Mouse (Mus musculus) lung, postnatal 0 days (tissue): ENCODE results near the gene Helq. TPM values are rescaled to one million over a fixed set of nuclear protein-coding genes. Genes with fewer than 3 reads are reported as not detected.

Experiments
- ATAC-seq: fragments of 200-750 bp; cut with Nextera tagmentation; 2 replicates; pipeline ENCODE4 v1.8.0; 2017; ENCODE audit warnings: moderate library complexity
- DNase-seq: peaks from one replicate; pipeline ENCODE4 v3.0.0-alpha.2; 2016; ENCODE audit warnings: low spot score
- H3K27ac ChIP-seq: fragments of 300-500 bp; sonication (generic); 2 replicates; pipeline ENCODE4 v1.5.1; 2014; ENCODE audit warnings: antibody characterized with exemption, mild to moderate bottlenecking, low read length, mixed read lengths
- H3K27me3 ChIP-seq: fragments of 300-500 bp; sonication (generic); replicated peaks from 2 replicates; pipeline ENCODE4 v1.6.1; 2014; ENCODE audit warnings: low read length, mixed read lengths; ENCODE audit not compliant: insufficient read depth
- H3K36me3 ChIP-seq: fragments of 300-500 bp; sonication (generic); 2 replicates; pipeline ENCODE4 v1.6.1; 2014; ENCODE audit warnings: low read length, mixed read lengths; ENCODE audit not compliant: insufficient read depth
- H3K4me1 ChIP-seq: fragments of 300-500 bp; sonication (generic); 2 replicates; pipeline ENCODE4 v1.6.1; 2014; ENCODE audit warnings: antibody characterized with exemption, low read depth, low read length, mixed read lengths; ENCODE audit not compliant: insufficient read depth
- H3K4me2 ChIP-seq: fragments of 300-500 bp; sonication (generic); replicated peaks from 2 replicates; pipeline ENCODE4 v1.6.1; 2014; ENCODE audit warnings: low read depth, mild to moderate bottlenecking, low read length, moderate library complexity, mixed read lengths
- H3K4me3 ChIP-seq: fragments of 300-500 bp; sonication (generic); 2 replicates; pipeline ENCODE4 v1.5.1; 2014; ENCODE audit warnings: low read depth, low read length
- H3K9ac ChIP-seq: fragments of 300-500 bp; sonication (generic); replicated peaks from 2 replicates; pipeline ENCODE4 v1.6.1; 2014; ENCODE audit warnings: low read depth, mild to moderate bottlenecking
- H3K9me3 ChIP-seq: fragments of 300-500 bp; sonication (generic); 2 replicates; pipeline ENCODE4 v1.6.1; 2016; ENCODE audit warnings: low read length, mixed read lengths
- CTCF ChIP-seq: IDR thresholded peaks from 2 replicates; pipeline ENCODE4 v1.5.1; 2016; ENCODE audit warnings: antibody characterized with exemption, mild to moderate bottlenecking
- EP300 ChIP-seq: IDR thresholded peaks from 2 replicates; pipeline ENCODE4 v1.6.1; 2016; ENCODE audit warnings: antibody characterized with exemption, mild to moderate bottlenecking, control low read depth
- WGBS: fragments of 180-500 bp; shearing (Covaris S2); extraction: QIAGEN DNeasy Blood & Tissue Kit; methylation state at CpG from one replicate; pipeline ENCODE4 v1.1.7; 2014; 5-methylcytosine and 5-hydroxymethylcytosine counted together
- polyA plus RNA-seq: library from polyadenylated mRNA; unstranded; fragments of >200 nt; fragmentation: Nextera tagmentation; extraction: Ambion mirVana; gene quantifications from 2 replicates; pipeline ENCODE4 v1.2.1, GENCODE M21; 2015

Gene Helq
- polyA plus RNA-seq, 1 experiment from 2014 or later: 6.8 TPM

DNA sequence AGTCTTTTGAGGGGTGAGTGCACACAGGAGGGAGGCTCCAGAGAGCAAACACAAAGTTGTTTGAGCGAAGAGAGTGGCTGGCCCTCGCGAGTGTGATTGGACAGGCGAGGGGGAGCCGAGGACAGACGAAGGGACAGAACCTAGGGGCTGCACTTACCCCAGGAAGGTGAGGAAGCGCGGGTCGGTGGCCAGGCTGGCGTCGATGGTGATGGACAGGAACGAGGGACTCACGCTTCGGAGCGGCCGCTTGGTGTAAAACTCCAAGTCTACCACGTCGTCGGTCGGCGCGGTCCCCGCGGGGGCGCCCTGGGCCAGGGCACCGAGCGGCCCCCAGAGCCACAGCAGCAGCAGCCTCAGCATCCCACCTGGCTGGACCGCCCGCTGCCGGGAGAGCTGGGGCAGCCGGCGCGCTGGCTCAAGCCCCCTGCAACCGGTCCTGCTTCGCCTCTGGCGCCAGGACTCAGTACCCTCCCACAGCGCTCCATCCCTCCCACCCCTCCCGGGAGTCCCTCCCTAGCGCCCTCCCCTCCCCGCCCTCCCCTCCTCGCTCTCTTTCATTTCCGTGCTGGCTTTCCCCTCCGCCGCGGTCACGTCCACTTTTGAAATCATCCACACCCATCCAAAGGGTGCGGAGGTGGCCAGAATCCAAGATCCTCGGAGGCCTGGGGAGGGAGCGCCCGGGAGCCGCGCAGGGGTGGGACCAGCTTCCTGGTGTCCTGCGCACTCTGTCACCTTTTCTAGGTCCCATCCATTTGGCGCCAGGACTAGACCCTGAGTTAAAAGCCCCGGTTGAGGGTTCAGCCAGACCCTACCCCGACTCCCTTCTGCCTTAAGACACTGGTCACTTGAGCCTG is 78.9 kb downstream of the Helq start, which contains the start of gene Hpse:
Gene Hpse (minus strand): TSS at position 482 of the 854 bp plus-strand sequence.
- WGBS: under 1% methylated on average over 41 of the region's 56 CpGs
- DNase-seq (peak; percentile 80), ATAC-seq (peak; percentile 87)

GRCm38 (mm10) chr5:100716762-100717161 is 81.6 kb downstream of the Helq start:
- Histone ChIP-seq H3K9me3 (no peaks in the 10 kb centered on the region), H3K27ac (no peak overlapping the region), H3K4me1 (no peaks in the 10 kb centered on the region), H3K4me3 (no peak overlapping the region), H3K36me3 (no peaks in the 10 kb centered on the region), H3K27me3 (no peaks in the 10 kb centered on the region), H3K4me2 (no peak overlapping the region), H3K9ac (no peak overlapping the region)
- DNase-seq: no peak
- no peak for ATAC-seq
- TF ChIP-seq CTCF: no peak
- no peak for TF ChIP-seq EP300
- WGBS: 91% methylated on average over 15 of the region's 15 CpGs

More for the DNA sequence above, 78.9 kb downstream of the Helq start, which contains the start of gene Hpse:
- TF ChIP-seq EP300 (no peak), CTCF (no peak)
- H3K4me2 ChIP-seq: peak within 1 kb of the TSS; percentile 87
- H3K4me1 ChIP-seq: no peaks in the 10 kb centered on the region
- H3K9me3 ChIP-seq: no peaks in the 10 kb centered on the region
- no peaks in the 10 kb centered on the region for H3K36me3 ChIP-seq
- no peak within 1 kb of the TSS for H3K27ac ChIP-seq
- no peaks in the 10 kb centered on the region for H3K27me3 ChIP-seq
- H3K9ac ChIP-seq: no peak within 1 kb of the TSS
- H3K4me3 ChIP-seq: peak within 1 kb of the TSS; percentile 46

Other genes with a start within 250 kb of the Helq start
- 51.2 and 59.3 TPM in 2 replicates for gene Plac8, start 226.4 kb downstream of the Helq start, polyA plus RNA-seq
- 34.3 and 35.5 TPM in 2 replicates for gene Coq2, start 123.5 kb downstream of the Helq start, polyA plus RNA-seq
- 3.0 and 3.6 TPM in 2 replicates for gene Hpse, start 78.9 kb downstream of the Helq start, polyA plus RNA-seq
- gene Mrps18c, start within 50 bp of the Helq start, polyA plus RNA-seq: 118 and 145 TPM in 2 replicates
- 11.4 and 11.6 TPM in 2 replicates for gene Abraxas1, start 22.4 kb upstream of the Helq start, polyA plus RNA-seq
- 2.3 and 2.9 TPM in 2 replicates for gene Gpat3, start 47.1 kb upstream of the Helq start, polyA plus RNA-seq